Mouse (Mus musculus) ES-Bruce4 (cell line): Measurements from ENCODE around the gene Wdr63. TPM values are rescaled to one million over a fixed set of nuclear protein-coding genes. Genes with fewer than 3 reads are reported as not detected.
A peak's percentile ranks its signal among the peaks of the same experiment; 100 is the strongest.

Experiments
- H3K27ac ChIP-seq: 2 replicates; pipeline ENCODE4 v1.5.1; 2012; ENCODE audit warnings: low read length, inconsistent platforms; ENCODE audit not compliant: insufficient read depth
- H3K27me3 ChIP-seq: 2 replicates; pipeline ENCODE4 v1.6.1; 2012; ENCODE audit warnings: mild to moderate bottlenecking, low read length, inconsistent platforms; ENCODE audit not compliant: control insufficient read depth, poor library complexity, insufficient read depth, severe bottlenecking
- H3K36me3 ChIP-seq: 2 replicates; pipeline ENCODE4 v1.6.1; 2012; ENCODE audit warnings: inconsistent platforms, mild to moderate bottlenecking, low read length, moderate library complexity; ENCODE audit not compliant: control insufficient read depth, poor library complexity, insufficient read depth, severe bottlenecking
- H3K4me1 ChIP-seq: one replicate; pipeline ENCODE4 v1.8.1; 2011; ENCODE audit warnings: low read length; ENCODE audit not compliant: control insufficient read depth, insufficient read depth
- H3K4me3 ChIP-seq: 2 replicates; pipeline ENCODE4 v1.5.1; 2011; ENCODE audit warnings: low read depth, mild to moderate bottlenecking, low read length
- H3K9ac ChIP-seq: 2 replicates; pipeline ENCODE4 v1.6.1; 2012; ENCODE audit warnings: low read depth, mild to moderate bottlenecking, inconsistent platforms; ENCODE audit not compliant: poor library complexity, severe bottlenecking
- H3K9me3 ChIP-seq: replicated peaks from 2 replicates; pipeline ENCODE4 v1.6.1; 2012; ENCODE audit warnings: mild to moderate bottlenecking, low read length, inconsistent platforms; ENCODE audit not compliant: control insufficient read depth, poor library complexity, insufficient read depth, severe bottlenecking
- CTCF ChIP-seq: IDR thresholded peaks from one replicate; pipeline ENCODE4 v1.8.1; 2011; ENCODE audit warnings: low read depth, low read length
- EP300 ChIP-seq: IDR thresholded peaks from 2 replicates; pipeline ENCODE4 v1.6.1; 2011; ENCODE audit warnings: low read depth, low read length; ENCODE audit not compliant: insufficient read depth
- POLR2A ChIP-seq: IDR thresholded peaks from one replicate; pipeline ENCODE4 v1.8.1; 2011; ENCODE audit warnings: low read length; ENCODE audit not compliant: insufficient read depth
- polyA plus RNA-seq: library from polyadenylated mRNA; stranded (reverse); fragments of >200 nt; gene quantifications from 2 replicates; pipeline ENCODE4 v1.2.4, GENCODE M21; 2011; ENCODE audit warnings: low read depth; ENCODE audit not compliant: missing spikeins, insufficient read depth, insufficient read length

The Wdr63 gene
- polyA plus RNA-seq, 1 experiment: not detected

GRCm38 (mm10) chr3:146146131-146146530, 38.2 kb upstream of the Wdr63 start:
- Histone ChIP-seq H3K9ac (no peak overlapping the region), H3K4me1 (no peaks in the 10 kb centered on the region), H3K36me3 (no peaks in the 10 kb centered on the region), H3K4me3 (no peak overlapping the region), H3K27ac (no peak overlapping the region), H3K9me3 (no peaks in the 10 kb centered on the region), H3K27me3 (no peaks in the 10 kb centered on the region)
- TF ChIP-seq EP300: no peak
- TF ChIP-seq CTCF: no peak
- no peak for TF ChIP-seq POLR2A

- Histone ChIP-seq H3K27ac (no peak overlapping the region), H3K4me1 (no peaks in the 10 kb centered on the region), H3K36me3 (no peaks in the 10 kb centered on the region), H3K27me3 (no peaks in the 10 kb centered on the region), H3K9ac (no peak overlapping the region), H3K4me3 (no peak overlapping the region), H3K9me3 (no peaks in the 10 kb centered on the region)
- no peak for TF ChIP-seq EP300
- TF ChIP-seq POLR2A: no peak
- TF ChIP-seq CTCF: peak; percentile 9
Measured at GRCm38 (mm10) chr3:146145501-146145900, 37.6 kb upstream of the Wdr63 start.

GRCm38 (mm10) chr3:146142523-146142922, 34.6 kb upstream of the Wdr63 start:
- H3K4me3 ChIP-seq: no peak overlapping the region
- no peaks in the 10 kb centered on the region for H3K36me3 ChIP-seq
- no peak overlapping the region for H3K27ac ChIP-seq
- no peaks in the 10 kb centered on the region for H3K9me3 ChIP-seq
- no peaks in the 10 kb centered on the region for H3K4me1 ChIP-seq
- H3K9ac ChIP-seq: no peak overlapping the region
- no peak for TF ChIP-seq CTCF
- TF ChIP-seq EP300: no peak
- TF ChIP-seq POLR2A: no peak
- no peaks in the 10 kb centered on the region for H3K27me3 ChIP-seq

GRCm38 (mm10) chr3:146140276-146140675, 32.3 kb upstream of the Wdr63 start:
- no peaks in the 10 kb centered on the region for H3K27me3 ChIP-seq
- no peaks in the 10 kb centered on the region for H3K36me3 ChIP-seq
- H3K4me1 ChIP-seq: no peaks in the 10 kb centered on the region
- H3K27ac ChIP-seq: no peak overlapping the region
- H3K9me3 ChIP-seq: no peaks in the 10 kb centered on the region
- no peak overlapping the region for H3K9ac ChIP-seq
- H3K4me3 ChIP-seq: no peak overlapping the region
- TF ChIP-seq EP300: no peak
- TF ChIP-seq CTCF: no peak
- TF ChIP-seq POLR2A: no peak

- Histone ChIP-seq H3K9ac (no peak overlapping the region), H3K4me3 (no peak overlapping the region), H3K27ac (no peak overlapping the region), H3K4me1 (no peaks in the 10 kb centered on the region), H3K9me3 (no peaks in the 10 kb centered on the region), H3K36me3 (no peaks in the 10 kb centered on the region), H3K27me3 (no peaks in the 10 kb centered on the region)
- peak; percentile 46 for TF ChIP-seq CTCF
- no peak for TF ChIP-seq EP300
Measured at GRCm38 (mm10) chr3:146136422-146136821, 28.5 kb upstream of the Wdr63 start.

GRCm38 (mm10) chr3:146135417-146135816, 27.5 kb upstream of the Wdr63 start:
- TF ChIP-seq CTCF: no peak
- no peak for TF ChIP-seq POLR2A
- TF ChIP-seq EP300: no peak
- H3K9ac ChIP-seq: no peak overlapping the region
- no peaks in the 10 kb centered on the region for H3K9me3 ChIP-seq
- H3K27me3 ChIP-seq: no peaks in the 10 kb centered on the region
- H3K36me3 ChIP-seq: no peaks in the 10 kb centered on the region
- H3K4me1 ChIP-seq: no peaks in the 10 kb centered on the region
- no peak overlapping the region for H3K27ac ChIP-seq
- H3K4me3 ChIP-seq: no peak overlapping the region
